Mouse (Mus musculus) midbrain, embryonic 11.5 days (tissue): ENCODE data around the gene B3galt5. TPM values are rescaled to one million over a fixed set of nuclear protein-coding genes. Genes with fewer than 3 reads are reported as not detected.
"Not testable (repeated sequence)": the region's sequence is repeated elsewhere in the genome, so short reads cannot be mapped to it uniquely, and the experiment has no call there.

ENCODE experiments used
- ATAC-seq: fragments of 200-750 bp; cut with Nextera tagmentation; 2 replicates; pipeline ENCODE4 v1.8.0; 2017; ENCODE audit warnings: moderate TSS enrichment, moderate library complexity; ENCODE audit not compliant: low FRiP score
- DNase-seq: peaks from one replicate; pipeline ENCODE4 v3.0.0; 2015; ENCODE audit warnings: low spot score; ENCODE audit errors: missing footprints
- H3K27ac ChIP-seq: fragments of 300-500 bp; sonication (generic); 2 replicates; pipeline ENCODE4 v1.5.1; 2014; ENCODE audit warnings: low read depth, low read length
- H3K27me3 ChIP-seq: fragments of 300-500 bp; sonication (generic); 2 replicates; pipeline ENCODE4 v1.6.1; 2014; ENCODE audit warnings: mild to moderate bottlenecking, low read length, moderate library complexity, mixed read lengths; ENCODE audit not compliant: control insufficient read depth, insufficient read depth
- H3K36me3 ChIP-seq: fragments of 300-500 bp; sonication (generic); 2 replicates; pipeline ENCODE4 v1.6.1; 2014; ENCODE audit warnings: mild to moderate bottlenecking, low read length, moderate library complexity, mixed read lengths; ENCODE audit not compliant: control insufficient read depth, insufficient read depth
- H3K4me1 ChIP-seq: fragments of 300-500 bp; sonication (generic); 2 replicates; pipeline ENCODE4 v1.6.1; 2014; ENCODE audit warnings: low read length; ENCODE audit not compliant: control insufficient read depth, insufficient read depth
- H3K4me2 ChIP-seq: fragments of 300-500 bp; sonication (generic); 2 replicates; pipeline ENCODE4 v1.6.1; 2014; ENCODE audit warnings: mild to moderate bottlenecking, moderate library complexity
- H3K4me3 ChIP-seq: fragments of 300-500 bp; sonication (generic); 2 replicates; pipeline ENCODE4 v1.5.1; 2014; ENCODE audit warnings: low read depth, low read length
- H3K9ac ChIP-seq: fragments of 300-500 bp; sonication (generic); 2 replicates; pipeline ENCODE4 v1.6.1; 2014; ENCODE audit warnings: low read length
- H3K9me3 ChIP-seq: fragments of 300-500 bp; sonication (generic); 2 replicates; pipeline ENCODE4 v1.6.1; 2016; ENCODE audit warnings: low read length; ENCODE audit not compliant: control insufficient read depth
- WGBS: fragments of 180-500 bp; shearing (Covaris S2); extraction: QIAGEN DNeasy Blood & Tissue Kit; methylation state at CpG from one replicate; pipeline ENCODE4 v1.1.7; 2014; 5-methylcytosine and 5-hydroxymethylcytosine counted together
- polyA plus RNA-seq: library from polyadenylated mRNA; unstranded; fragments of >200 nt; fragmentation: Nextera tagmentation; extraction: Ambion mirVana; gene quantifications from 2 replicates; pipeline ENCODE4 v1.2.1, GENCODE M21; 2014

Gene B3galt5
- polyA plus RNA-seq, 1 experiment from 2014 or later: 0.70 TPM

DNA sequence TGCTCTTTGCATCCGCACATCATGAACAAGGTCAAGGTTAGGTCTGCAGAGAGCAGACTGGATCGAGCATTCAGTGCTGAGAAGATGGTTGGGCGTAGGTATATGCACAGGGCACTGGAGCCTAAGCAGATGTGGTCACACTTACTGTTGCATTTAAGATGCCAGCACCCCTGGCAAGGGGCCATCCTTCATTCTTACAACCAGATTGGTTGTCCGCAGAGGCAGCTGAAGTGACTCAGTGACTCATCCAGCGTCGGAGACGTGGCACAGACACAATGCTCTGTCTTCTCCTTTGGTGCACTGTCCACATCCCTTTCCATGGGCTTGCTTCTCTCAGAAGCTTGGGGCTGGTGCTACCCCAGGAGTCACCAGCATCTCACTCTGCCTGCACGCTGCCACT, 82.2 kb downstream of the B3galt5 start:
- no peak for DNase-seq
- no peak for ATAC-seq
- 91% methylated on average over 8 of the region's 8 CpGs for WGBS

GRCm38 (mm10) chr16:96322739-96323138, 87.1 kb downstream of the B3galt5 start:
- Histone ChIP-seq H3K27ac (no peak overlapping the region), H3K4me2 (no peak overlapping the region), H3K27me3 (no peaks in the 10 kb centered on the region), H3K36me3 (no peaks in the 10 kb centered on the region), H3K4me1 (0 out of 2 replicates have a peak, but pooled peaks cover 2% of the 10 kb centered on the region), H3K9me3 (no peaks in the 10 kb centered on the region), H3K9ac (no peak overlapping the region), H3K4me3 (no peak overlapping the region)
- DNase-seq (no peak), ATAC-seq (no peak)
- WGBS: 91% methylated on average over 1 of the region's 1 CpGs

More for the DNA sequence above, 82.2 kb downstream of the B3galt5 start:
- H3K4me2 ChIP-seq: no peak overlapping the region
- H3K4me3 ChIP-seq: no peak overlapping the region
- no peaks in the 10 kb centered on the region for H3K36me3 ChIP-seq
- no peaks in the 10 kb centered on the region for H3K27me3 ChIP-seq
- H3K4me1 ChIP-seq: no peaks in the 10 kb centered on the region
- no peak overlapping the region for H3K9ac ChIP-seq
- H3K9me3 ChIP-seq: no peaks in the 10 kb centered on the region
- H3K27ac ChIP-seq: no peak overlapping the region

DNA sequence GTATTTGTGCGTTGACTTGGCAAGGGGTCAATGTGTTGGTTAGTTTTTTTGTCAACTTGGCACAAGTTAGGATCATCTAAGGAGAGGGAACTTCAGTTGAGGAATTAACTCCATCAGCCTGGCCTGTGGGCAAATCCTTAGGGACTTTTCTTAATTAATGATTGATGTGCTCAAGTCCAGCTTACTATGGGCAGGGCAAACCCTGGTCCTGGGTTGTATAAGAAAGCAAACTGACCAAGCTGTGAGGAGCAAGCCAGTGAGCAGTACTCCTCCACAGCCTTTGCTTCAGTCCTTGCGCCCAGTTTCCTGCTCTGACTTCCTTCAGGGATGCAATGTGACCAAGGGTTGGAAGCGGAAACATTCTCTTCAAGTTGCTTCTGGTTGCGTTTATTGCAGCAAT, 87.6 kb downstream of the B3galt5 start:
- 0 out of 2 replicates have a peak, but pooled peaks cover 2% of the 10 kb centered on the region for H3K4me1 ChIP-seq
- H3K36me3 ChIP-seq: no peaks in the 10 kb centered on the region
- no peaks in the 10 kb centered on the region for H3K9me3 ChIP-seq
- H3K27me3 ChIP-seq: no peaks in the 10 kb centered on the region
- H3K4me3 ChIP-seq: no peak overlapping the region
- H3K27ac ChIP-seq: no peak overlapping the region
- ATAC-seq (no peak), DNase-seq (no peak)
- 96% methylated on average over 4 of the region's 4 CpGs for WGBS
- H3K9ac ChIP-seq: no peak overlapping the region
- H3K4me2 ChIP-seq: no peak overlapping the region

DNA sequence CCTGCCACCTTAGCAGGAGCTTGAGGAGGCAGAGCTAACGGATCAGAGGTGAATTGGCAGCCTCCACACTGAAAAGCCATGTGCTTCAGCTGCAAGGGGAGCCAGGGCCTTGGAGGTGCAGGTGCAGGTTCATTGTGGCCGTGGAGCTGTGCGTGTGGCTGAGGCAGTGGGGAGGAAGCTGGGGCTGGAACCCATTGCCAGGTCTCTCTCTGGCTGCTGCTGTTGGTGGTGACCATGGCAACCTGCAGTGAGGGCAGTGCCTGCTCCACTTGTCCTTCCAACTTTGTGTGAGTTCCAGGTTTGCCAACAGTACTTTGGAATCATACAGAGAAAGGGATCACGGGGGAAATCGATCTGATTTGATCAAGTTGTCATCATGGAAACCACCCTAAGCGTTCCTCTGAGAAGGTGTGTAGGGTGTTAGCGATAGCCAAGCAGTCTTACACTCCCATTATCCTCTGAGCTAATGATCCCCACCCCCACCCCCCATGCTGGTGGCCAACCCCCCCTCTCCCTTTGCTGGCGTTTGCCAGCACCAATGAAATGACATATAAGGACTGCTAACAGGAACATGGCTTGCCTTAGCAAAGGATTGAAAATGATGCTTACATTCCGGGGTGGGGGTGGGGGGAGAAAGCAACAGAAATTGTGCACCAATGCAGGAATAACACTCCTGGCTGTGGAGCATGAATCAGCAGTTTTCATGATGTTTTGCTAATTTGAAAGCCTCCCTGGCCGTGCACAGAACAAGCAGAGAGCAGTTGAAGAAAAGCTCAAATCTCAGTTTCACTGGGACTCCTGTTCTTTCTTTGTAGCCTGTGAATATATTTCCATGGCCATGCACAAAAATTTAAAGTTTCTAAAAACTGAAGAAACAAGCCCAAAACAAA, 90.8 kb downstream of the B3galt5 start:
- ATAC-seq (no peak), DNase-seq (no peak)
- H3K9ac ChIP-seq: no peak overlapping the region
- no peaks in the 10 kb centered on the region for H3K27me3 ChIP-seq
- no peak overlapping the region for H3K4me2 ChIP-seq
- no peak overlapping the region for H3K27ac ChIP-seq
- H3K4me3 ChIP-seq: no peak overlapping the region
- H3K4me1 ChIP-seq: 0 out of 2 replicates have a peak, but pooled peaks cover 2% of the 10 kb centered on the region
- 41% methylated on average over 10 of the region's 10 CpGs for WGBS
- no peaks in the 10 kb centered on the region for H3K9me3 ChIP-seq
- no peaks in the 10 kb centered on the region for H3K36me3 ChIP-seq

GRCm38 (mm10) chr16:96327251-96327650, 91.7 kb downstream of the B3galt5 start:
- 44% methylated on average over 9 of the region's 9 CpGs for WGBS
- not testable (repeated sequence) for DNase-seq, H3K9me3 ChIP-seq, H3K9ac ChIP-seq, H3K27me3 ChIP-seq, H3K4me1 ChIP-seq, ATAC-seq, H3K4me3 ChIP-seq, H3K36me3 ChIP-seq, H3K4me2 ChIP-seq, H3K27ac ChIP-seq

GRCm38 (mm10) chr16:96339570-96339969, 104.0 kb downstream of the B3galt5 start:
- DNase-seq: no peak
- no peaks in the 10 kb centered on the region for H3K9me3 ChIP-seq
- H3K27me3 ChIP-seq: no peaks in the 10 kb centered on the region
- 81% methylated on average over 4 of the region's 4 CpGs for WGBS
- no peak overlapping the region for H3K27ac ChIP-seq
- H3K4me1 ChIP-seq: no peaks in the 10 kb centered on the region
- H3K36me3 ChIP-seq: no peaks in the 10 kb centered on the region
- H3K4me3 ChIP-seq: no peak overlapping the region
- no peak overlapping the region for H3K9ac ChIP-seq
- ATAC-seq: no peak
- no peak overlapping the region for H3K4me2 ChIP-seq

DNA sequence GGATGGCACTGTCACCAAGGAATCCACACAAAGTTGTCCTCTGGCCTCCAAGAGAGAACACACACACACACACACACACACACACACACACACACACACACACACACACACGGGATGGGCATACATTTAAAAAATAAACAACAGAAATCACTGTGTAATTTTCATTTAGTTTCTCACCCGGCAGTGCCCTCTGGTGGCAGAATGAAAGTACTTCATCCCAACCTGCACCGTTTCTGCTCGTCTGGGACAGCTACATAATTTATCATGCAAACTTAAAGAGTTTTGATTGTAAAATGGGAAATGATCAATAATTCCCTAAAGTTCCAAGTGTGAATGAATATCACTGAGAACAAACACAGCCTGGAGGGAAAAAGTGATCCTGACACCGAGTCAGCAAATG, 105.7 kb downstream of the B3galt5 start:
- Histone ChIP-seq H3K4me1 (no peaks in the 10 kb centered on the region), H3K36me3 (no peaks in the 10 kb centered on the region), H3K9me3 (no peaks in the 10 kb centered on the region), H3K4me3 (no peak overlapping the region), H3K9ac (no peak overlapping the region), H3K27me3 (no peaks in the 10 kb centered on the region), H3K27ac (no peak overlapping the region), H3K4me2 (no peak overlapping the region)
- ATAC-seq (no peak), DNase-seq (peak; percentile 96)
- WGBS: 18% methylated on average over 5 of the region's 5 CpGs

GRCm38 (mm10) chr16:96341945-96342344, 106.3 kb downstream of the B3galt5 start:
- Histone ChIP-seq H3K9ac (no peak overlapping the region), H3K36me3 (no peaks in the 10 kb centered on the region), H3K4me2 (no peak overlapping the region), H3K4me1 (no peaks in the 10 kb centered on the region), H3K27me3 (no peaks in the 10 kb centered on the region), H3K27ac (no peak overlapping the region), H3K9me3 (no peaks in the 10 kb centered on the region), H3K4me3 (no peak overlapping the region)
- no peak for ATAC-seq
- WGBS: 84% methylated on average over 4 of the region's 4 CpGs
- DNase-seq: no peak

- H3K27me3 ChIP-seq: no peaks in the 10 kb centered on the region
- no peak overlapping the region for H3K27ac ChIP-seq
- no peak overlapping the region for H3K9ac ChIP-seq
- H3K4me3 ChIP-seq: no peak overlapping the region
- no peaks in the 10 kb centered on the region for H3K9me3 ChIP-seq
- H3K4me1 ChIP-seq: no peaks in the 10 kb centered on the region
- ATAC-seq: peak; percentile 77
- no peak overlapping the region for H3K4me2 ChIP-seq
- no peaks in the 10 kb centered on the region for H3K36me3 ChIP-seq
- DNase-seq: peak; percentile 97
- WGBS: 8% methylated on average over 10 of the region's 10 CpGs
These were observed 109.5 kb downstream of the B3galt5 start for GRCm38 (mm10) chr16:96345117-96345516.
